Mouse (Mus musculus): ENCODE measurements around the gene Pde2a.

Gene Pde2a

DNA sequence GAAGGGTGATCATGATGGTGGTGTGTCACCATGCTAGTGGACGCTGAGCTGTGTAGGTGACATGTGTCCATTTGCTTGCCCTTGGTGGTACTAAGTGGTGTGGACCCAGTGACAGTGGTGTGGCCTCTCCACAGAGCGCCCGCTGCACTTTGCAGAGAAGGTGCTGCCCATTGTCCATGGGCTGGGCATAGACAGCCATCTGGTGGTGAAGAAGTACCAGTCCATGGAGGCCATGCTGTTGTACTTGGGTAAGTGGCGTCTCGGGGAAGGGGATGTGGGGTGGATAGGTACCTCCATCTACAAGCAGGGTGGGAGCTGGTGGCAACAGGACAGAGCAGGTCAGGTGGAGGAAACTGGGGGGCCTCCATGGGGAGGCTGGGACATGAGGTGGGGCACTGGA lies 17.7 kb upstream of the Pde2a start:
- DNase-seq (ENCODE audit: low spot score in 2 of 2), result no peak

DNA sequence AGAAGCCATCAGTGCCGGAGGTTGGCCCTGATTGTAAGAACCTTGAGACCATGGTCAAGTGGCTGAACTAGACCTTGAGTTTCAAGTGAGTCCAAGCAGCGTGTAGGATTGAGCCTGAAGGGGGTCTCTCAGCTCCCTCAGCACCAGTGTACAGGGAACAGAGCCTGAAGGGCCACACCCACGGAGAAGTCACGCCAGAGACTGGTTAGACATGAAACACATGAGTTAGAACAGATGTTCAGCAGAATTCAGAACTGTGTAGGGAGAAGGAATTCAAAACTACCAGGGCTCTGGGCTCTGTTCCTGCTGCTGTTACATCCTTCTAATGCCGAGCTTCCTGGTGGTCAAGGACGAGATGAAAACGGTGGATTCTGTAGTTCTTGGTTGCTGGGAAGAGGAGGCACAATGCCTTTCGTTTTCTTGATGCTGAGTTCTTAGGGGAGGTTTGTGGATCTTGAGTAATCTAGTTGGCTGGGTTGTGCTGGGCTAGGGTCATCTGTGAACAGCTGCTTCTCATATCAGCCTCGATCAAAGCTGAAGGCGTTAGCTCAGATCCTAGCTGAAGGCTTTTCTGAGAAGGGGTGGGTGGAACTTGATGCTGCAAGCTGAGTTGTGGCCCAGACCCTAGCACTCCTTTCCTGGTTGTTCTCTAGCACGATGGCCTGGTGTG lies 11.1 kb upstream of the Pde2a start, which contains the start of gene Gm45837:
Gm45837 (plus strand) TSS at position 620 of the 670 bp plus-strand sequence.
- no peak for DNase-seq (ENCODE audit: low spot score in 2 of 2)

DNA sequence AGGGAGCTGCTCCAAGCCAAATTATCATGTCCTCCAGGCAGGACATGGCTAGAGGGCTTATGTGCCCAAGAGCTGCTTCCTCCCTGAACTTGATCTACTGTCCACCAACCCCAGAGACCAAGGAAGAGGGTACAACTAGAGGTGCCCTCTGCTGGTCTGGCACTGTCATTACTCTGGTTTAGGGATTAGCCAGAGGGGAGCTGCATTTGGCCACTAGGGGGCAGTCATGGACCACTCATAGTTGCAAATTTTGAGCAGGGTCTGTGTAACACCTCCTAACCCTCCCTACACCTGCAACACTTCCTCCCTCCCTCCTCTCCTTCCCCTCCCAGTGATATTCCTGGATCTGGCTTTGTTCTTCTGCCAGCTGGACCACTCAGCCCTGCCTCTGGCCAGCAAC lies 8.7 kb upstream of the Pde2a start:
- DNase-seq (ENCODE audit: low spot score in 2 of 2), result peak; percentile 67 to 92

DNA sequence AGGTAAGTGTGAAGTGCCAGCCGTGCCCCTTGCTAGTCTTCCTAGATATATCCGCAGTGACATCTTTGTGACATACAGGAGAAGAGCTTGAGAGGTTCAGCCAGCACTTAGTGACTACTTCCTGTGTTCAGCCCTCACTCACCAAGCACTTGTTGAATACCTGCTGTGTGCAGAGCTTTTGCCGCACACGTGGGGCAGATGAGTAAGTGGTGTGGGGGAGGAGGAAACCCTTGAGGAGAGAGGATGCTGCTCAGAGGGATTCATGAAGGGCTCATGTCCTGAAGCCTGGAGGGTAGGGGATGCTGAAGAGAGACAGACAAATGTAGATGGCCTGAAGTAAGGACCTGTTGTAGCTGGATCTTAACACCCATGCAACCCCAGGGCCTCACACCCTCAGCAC lies 7.3 kb upstream of the Pde2a start:
- DNase-seq (ENCODE audit: low spot score in 2 of 2), result no peak

DNA sequence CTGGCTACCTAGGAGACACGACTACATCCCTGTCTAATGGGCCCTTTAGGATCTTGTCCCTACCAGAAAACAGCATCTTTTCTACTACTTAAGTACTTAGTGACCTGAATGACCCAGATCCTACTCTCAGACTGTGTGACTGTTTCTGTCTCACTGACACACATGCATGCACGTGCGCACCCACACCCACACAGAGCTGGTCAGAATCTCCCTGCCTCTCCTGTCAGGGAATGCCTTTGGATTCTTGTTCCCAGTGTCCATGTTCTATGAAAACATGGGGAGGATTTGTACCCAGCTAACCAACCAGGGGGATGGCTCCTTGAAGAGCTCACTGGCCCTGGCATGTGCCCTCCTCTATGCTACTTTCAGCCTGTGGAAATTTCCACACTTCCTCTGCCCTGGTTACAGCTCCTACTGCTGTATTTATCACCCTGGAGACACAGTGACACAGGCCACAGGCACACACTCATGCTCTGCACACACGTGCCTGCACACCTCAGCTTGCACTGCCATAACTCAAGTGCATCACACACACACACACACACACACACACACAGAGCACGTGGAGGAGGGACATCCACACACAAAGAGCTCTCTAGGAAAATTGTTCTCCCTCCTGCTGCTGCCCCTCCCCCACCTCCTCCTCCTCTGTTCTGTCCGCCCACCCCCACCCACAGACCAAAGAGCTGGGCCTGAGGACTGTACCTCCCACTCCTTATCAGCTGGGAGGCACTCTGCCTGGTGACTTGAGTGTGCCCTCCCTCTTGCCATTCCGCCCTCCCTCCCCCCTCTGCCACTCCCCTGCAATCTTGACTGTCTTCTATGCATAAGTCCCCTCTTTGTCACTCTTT lies 6.6 kb upstream of the Pde2a start:
- no peak for DNase-seq (ENCODE audit: low spot score in 2 of 2)

DNA sequence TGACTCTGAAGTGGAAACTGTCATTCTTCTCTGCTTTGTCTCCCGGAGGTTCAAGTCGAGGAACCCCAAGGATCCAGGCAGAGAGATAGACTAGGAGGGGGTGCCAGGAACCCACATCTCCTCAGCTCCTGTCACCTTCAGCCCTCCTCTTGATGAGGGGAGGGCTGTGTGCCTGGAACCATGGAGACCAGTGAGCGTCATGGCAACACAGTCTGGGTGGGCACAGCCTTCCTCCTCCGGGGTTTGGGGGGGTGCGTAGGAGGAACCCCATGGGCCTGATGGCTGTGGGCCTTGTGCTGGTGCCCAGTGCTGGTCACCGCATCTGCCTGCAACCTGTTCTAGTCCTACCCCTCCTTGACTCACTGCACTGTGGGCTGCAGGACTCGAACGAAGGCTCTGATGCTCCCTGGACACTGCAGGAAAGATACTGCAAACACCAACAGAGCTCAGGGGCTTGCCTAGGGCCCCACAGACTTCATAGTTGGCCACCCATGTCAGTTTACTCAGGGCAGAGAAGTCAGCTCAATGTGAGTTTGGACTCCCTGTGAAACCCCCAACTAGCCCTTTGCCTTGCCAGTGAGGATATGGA lies 5.9 kb upstream of the Pde2a start:
- DNase-seq (ENCODE audit: low spot score in 2 of 2), result no peak

DNA sequence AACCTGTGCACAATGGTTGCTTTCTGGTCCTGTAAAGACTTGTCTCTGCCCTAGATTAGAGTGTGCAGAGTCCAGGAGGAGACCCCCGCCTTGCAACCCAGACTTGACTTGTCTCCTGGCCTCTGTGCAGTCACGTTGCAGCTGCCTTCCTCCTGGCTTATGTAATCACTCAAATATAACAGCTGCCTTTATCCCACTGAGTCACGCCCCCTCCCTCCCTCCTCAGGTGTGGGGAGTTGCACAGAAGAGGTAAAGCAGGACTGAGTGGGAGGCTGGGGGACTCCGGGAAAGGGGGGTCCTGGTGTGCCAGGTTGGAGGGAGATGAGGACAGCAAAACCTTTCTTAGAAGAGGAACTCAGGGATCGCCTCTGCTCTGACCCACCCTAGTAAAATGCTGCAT lies 5.1 kb upstream of the Pde2a start:
- DNase-seq (ENCODE audit: low spot score in 2 of 2), result no peak

DNA sequence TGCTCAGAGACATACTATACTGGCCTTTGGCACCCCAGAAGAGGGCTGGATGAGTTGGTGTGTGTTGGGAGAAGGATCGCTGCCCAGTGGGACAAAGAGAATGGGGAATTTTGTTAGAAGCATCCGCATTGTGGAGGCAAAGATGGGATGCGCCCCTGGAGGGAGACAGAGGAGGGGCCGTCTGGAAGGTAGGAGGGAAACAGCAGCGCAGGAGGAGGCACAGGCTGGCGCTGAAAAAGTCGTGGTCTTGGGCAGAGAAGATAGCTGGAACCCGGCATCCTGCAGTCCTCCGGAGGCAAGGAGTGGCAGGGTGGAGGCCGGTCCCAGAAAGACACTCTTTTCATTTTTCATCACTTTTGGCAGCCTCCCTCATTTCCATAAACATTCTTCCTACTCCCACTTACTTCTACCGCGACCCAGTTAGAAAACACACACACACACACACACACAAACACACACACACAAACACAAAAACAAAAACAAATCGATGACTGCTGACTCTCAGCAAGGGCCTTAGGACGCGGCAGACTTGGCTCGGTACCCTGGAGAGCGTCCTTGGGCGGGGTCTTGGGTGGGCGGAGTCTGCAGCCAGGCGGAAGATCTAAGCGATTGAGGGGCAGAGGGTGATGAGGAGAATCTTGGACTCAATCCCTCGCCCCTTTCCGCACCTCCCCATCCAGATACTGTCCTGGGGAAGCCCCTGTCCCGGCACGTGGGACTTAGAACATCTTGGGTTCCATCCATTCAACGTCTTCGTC lies 2.3 kb upstream of the Pde2a start:
- DNase-seq (ENCODE audit: low spot score in 2 of 2), result no peak

DNA sequence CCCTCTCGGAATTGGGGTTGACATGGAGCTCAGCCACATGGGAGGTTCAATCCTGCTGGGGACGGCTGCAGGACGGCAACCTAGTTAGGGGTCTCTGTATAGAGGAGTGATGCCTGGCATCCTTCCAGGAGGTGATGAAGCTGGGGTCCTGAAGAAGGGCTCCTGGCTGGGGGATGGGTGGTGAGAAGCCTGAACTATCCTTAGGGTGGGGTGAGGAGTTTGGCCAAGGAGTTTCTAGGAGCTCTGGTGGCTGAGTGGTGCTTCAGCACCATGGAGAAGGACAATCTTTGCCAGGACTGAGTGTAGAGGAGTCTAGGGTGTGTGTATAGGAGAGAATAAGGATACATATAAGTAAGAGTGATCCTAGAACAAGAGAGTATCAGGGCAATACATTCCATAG lies 578 bp downstream of the Pde2a start:
- no peak for DNase-seq (ENCODE audit: low spot score in 2 of 2)

DNA sequence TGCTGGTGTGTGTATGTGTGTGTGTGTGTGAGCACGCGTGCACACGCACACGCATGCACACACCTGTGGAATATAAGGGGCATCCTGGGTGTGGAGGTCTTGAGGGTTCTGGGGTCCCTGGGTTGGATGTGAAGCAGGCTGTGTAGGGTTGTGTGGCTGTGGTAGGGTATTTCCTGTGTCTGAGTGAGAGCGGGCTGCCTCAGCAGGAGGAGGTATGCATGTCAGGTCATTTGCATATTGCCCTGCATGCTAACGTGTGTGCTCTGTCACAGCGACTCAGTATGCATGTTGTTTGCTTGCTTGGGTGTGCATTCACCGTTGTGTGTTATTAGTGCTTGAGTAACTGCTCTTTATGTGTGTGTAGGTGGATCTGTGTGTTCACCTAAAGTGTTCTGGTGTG lies 1.2 kb downstream of the Pde2a start:
- DNase-seq (ENCODE audit: low spot score in 2 of 2), result no peak

DNA sequence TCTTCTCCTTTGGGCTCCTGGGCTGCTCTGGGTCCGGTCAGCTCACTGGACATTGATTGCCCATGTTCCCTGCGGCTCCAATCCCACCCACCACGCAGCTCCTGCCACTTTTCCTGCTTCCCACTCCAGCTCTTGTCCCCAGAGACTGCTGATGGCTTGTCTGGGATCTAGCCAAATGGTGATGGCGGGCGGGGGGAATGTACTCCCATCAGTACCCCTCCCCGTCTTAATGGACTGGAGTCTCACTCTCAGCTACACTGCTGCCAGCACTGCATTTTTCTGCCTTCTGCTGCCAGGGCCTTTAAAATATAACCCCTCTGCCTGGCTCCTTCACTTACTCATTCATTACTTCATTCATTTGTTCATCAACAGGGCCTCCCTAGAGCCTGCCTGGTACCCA lies 2.5 kb downstream of the Pde2a start:
- no peak for DNase-seq (ENCODE audit: low spot score in 2 of 2)

DNA sequence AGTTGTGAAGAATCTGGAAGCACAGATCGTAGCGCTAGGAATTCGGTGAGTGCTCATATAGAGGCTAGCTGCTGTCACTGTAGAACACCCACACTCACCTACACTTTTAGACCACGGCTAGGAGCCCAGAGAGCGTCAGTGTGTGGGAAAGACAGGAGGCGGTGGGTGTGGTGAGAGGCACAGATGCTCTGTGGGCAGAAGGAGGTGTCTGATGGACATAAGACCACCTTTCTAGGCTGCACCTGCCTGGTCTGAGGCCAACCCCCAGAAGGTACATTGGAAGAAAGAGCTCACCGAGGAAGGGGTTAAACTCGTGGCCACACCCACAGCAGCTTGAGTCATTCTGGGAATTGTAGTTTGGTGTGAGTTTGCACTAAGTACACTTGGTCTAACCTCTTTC lies 5.2 kb downstream of the Pde2a start:
- DNase-seq (ENCODE audit: low spot score in 2 of 2), result no peak

DNA sequence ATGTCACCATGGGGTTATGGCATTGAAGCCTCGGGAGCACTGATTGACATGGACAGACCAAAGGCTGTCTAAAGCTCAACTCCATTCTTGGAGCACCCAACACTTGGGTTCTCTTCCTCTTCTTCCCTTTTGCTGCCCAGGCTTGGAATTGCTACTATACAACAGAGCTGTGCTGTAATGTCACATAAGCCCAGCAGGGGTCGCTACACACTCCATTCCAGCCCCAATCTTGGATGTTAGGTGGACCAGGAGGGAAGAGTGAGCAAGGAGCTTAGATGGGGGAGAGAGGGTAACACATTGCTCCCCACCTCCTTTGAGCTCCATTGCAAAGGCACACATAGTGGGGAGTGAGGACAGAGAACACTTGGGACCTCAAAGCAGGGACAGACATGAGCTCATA lies 6.2 kb downstream of the Pde2a start:
- peak in 1 of 2 experiments; percentile 26 for DNase-seq (ENCODE audit: low spot score in 2 of 2)

DNA sequence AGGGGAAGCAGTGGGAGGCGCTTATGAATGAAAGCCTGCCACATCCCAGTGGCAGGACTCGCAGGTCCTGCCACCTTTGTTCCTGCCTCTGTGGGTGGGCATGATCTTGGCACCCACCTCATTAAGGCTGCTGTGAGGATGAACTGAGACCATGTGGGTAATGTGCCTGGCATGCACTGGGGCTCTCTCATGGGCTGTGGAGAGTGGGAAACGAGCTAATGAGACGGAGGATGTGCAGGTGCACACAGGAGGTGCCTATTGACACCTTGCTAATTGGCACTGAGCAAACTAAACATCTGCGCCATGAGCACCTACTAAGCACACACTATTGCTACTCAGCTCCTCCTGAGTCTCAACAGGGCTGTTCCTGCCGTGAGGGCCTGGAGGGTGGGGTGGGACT lies 13.5 kb downstream of the Pde2a start:
- DNase-seq (ENCODE audit: low spot score in 2 of 2), result no peak

DNA sequence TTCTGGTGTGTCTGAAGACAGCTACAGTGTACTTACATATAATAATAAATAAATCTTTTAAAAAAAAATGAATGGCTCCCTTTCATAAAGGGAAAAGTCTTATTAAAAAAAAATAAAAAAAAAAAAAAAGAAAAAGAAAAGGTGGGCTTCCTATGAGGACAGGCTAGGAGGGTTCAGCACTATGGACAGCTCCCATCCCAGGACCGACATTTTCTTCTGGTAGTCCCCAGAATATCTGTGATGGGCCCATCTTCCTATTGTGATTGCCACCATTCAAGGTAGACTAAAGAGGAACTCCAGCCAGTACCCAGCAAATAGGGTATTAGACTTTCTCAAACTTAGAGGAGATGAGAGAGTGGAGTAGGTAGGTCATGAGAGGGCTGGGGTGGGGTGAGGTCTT lies 16.4 kb downstream of the Pde2a start:
- no peak for DNase-seq (ENCODE audit: low spot score in 2 of 2)

DNA sequence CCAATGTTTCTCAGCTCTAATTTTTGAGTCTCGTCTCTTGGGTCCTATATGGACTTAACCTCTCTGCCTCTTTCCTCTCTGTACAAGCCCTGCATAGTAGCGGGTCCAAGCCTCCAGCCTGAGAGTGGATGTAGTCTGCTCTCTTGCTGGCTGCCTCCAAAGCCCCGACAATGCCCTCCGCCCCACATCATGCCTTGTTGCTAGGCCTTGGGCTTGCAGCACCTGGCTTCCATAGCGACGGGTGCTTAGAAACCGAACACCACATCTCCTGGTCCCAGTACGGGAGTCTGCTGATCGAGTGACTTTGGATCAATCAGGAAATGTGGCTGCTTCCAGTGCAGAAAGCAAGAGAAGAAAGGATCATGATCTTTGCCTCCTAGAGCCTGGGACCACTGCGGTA lies 21.6 kb downstream of the Pde2a start:
- DNase-seq (ENCODE audit: low spot score in 2 of 2), result no peak

DNA sequence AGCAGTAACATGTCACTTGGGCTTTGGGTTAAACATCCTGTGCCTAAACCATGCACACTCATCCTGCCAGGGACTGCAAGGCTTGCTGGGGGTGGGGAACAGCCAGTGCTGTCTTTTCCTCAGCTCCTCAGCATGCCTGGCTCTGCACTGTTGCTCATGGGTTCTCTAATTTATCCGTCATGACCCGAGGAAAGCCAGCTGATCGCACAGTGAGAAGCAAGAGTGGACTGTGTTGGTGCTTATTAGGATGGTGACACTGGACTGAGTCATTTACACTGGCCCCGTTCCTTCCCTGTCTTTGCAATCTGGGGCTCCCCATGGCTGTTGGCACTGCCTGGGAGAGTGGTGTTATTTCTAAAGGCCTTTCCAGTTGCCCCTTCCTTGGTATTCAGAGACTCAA lies 22.7 kb downstream of the Pde2a start:
- DNase-seq (ENCODE audit: low spot score in 2 of 2), result no peak

DNA sequence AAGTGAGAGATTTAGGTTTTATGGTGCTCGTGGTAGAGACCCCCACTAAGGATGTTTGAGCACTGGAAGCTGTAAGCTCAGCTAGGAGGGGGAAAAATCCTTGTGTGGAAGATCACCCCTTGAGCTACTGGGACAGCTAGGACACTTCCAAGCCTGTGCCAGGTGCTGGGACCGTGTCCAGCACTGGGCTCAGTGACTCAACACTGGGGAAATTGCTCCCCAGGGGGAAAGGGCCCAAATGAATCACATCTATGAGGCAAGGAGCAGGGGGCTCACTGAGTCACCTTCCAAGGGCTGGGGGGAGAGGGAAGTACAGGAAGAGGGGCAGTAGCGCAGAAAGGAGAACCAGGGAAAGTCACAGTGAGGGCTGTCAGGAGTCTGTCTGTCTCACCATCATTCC lies 28.4 kb downstream of the Pde2a start:
- no peak for DNase-seq (ENCODE audit: low spot score in 2 of 2)

DNA sequence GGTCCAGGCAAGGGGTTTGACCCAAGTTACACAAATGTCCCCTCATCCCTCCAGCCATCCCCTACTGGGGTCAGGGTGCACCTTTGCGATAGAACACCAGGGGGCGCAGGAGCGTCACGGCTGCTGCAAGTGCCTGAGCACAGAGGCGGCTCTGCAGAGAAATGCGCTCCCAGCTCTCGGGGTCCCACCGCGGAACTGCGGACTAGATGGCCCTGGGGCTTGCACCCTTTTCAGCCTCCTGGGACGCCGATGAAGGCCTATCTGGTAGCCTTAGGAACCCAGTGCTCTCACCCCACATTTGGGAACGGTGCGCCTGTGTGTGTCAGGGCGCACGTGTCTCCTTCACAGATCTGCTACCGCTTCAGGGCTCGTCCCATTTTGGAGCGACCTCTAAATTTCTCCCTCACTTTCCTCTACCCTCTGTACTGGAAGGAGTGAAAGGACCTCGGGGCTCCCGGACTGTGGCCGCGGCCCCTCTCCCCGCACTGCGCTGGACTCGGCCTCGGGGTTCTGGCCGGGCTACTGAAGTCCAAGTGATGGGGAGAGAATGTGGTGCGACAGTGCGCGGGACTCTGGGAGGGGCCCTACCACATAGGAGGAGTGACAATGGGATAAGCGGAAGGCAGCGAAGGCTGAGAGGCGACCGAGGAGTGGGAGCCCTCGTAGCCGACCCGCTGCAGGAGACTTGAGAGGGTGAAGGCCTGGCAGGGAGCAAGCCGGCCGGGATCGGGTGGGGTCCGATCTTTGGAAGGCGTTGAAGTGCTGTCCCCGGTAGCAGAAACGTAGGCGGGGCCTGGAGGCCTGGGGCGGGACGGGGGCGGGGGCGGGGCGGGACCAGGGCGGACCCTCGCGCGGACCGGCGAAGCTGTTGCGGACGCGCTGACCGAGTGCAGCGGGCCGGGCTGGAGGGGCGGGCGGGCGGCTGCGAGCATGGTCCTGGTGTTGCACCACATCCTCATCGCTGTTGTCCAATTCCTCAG lies 29.2 kb downstream of the Pde2a start:
- DNase-seq (ENCODE audit: low spot score in 2 of 2), result peak; percentile 65 to 92

DNA sequence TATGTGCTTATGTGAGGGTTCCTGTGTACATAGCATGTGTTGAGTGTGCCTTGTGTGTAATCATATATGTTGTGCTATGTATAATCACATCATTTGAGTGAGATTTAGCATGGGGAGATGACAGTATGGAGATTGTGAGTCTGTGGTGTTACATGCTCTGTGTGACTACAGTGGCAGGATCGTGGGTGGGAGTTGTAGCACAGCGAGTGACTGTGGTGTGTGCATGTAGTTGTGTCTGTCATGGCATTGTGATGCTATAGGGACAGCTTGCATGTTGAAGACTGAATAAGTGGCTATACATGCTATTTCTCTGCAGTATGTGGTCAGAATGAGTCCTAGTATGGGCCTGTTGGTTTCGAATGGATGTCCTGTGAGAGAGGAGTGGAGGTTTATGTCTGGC lies 31.2 kb downstream of the Pde2a start:
- no peak for DNase-seq (ENCODE audit: low spot score in 2 of 2)

DNA sequence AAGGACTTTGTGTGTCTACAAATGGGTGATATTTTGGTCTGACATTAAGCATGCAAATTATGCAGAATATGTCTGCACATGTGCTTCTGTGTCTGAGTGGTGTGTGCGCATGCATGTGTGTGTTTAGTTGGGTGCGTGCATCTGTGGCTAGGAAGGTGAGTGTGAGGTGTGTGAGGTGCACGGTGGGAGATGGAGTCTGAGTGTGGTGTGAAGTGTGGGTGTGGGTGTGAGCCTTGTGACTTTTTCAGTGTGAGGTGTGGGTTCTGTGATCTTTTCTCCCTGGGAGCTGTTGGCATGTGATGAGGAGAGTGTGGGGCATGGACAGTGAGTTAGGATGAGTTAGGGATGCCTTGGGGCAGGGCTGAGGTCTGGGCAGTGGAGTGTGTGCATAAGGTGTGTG lies 31.8 kb downstream of the Pde2a start:
- no peak for DNase-seq (ENCODE audit: low spot score in 2 of 2)

Measured in thymus, postnatal 10 days (tissue).